Mouse (Mus musculus) left cerebral cortex, postnatal 36 days (tissue): ENCODE measurements around the gene Ift20. TPM values are rescaled to one million over a fixed set of nuclear protein-coding genes. Genes with fewer than 3 reads are reported as not detected.
"Not testable (repeated sequence)": the region's sequence is repeated elsewhere in the genome, so short reads cannot be mapped to it uniquely, and the experiment has no call there.

Source experiments
- DNase-seq, 2 experiments: peaks; one replicate each; pipeline ENCODE4 v3.0.0; 2021 to 2022; ENCODE audit warnings: low spot score in 2 of 2, mixed read lengths in 1 of 2
- intact Hi-C: fragments of 180-260 bp; cut with DNase I; formaldehyde crosslinking; loops from one replicate; pipeline ENCODE4 v1.15.1; 2025
- total RNA-seq, 2 experiments: library from RNA; stranded (reverse); gene quantifications; 2 replicates each; pipeline ENCODE4 v1.2.3; 2021

Gene Ift20
- total RNA-seq, 2 experiments from 2014 or later: 85.7 to 93.9 TPM

DNA sequence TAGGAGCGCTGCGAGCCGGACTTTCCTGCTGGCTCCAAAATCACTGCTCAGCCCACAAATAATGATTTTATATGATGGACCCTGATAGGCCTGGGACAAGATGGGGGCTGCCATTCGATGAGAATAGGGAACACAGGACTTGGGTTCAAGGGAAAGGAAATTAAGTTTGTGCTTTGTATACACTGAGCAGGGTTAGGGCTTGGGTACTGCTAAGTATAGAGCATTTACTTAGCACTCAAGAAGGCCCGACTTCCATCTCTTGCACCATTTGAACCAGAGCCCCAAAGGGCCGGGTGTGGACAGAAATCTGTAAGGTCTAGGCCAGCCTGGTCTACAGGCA lies 14.9 kb downstream of the Ift20 start:
- intact Hi-C loops: loop anchor here (5.0 kb wide), 1 partner anchor 276 kb away; the partner anchor contains the start of gene Lyrm9
- no peak for DNase-seq

DNA sequence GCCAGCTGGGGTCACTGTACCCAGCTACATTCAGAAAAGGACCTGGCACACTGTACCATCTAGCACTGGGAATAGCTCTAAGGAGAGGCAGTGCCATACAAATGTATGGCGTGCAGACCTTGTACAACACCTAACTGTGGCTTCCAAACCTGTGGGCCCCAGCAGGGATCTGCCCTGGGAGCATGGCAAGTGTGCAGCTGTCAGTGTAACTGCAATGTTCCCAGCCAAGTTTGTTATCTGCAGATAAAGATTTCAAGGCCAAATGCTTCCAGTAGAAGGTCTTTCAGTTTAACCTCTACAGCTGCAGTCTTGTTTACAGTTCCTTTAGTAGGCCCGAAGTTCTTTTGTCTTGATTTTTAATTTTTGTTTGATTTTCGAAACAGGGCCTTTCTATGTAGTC lies 19.5 kb downstream of the Ift20 start:
- intact Hi-C loops: no loop called here
- no peak for DNase-seq

DNA sequence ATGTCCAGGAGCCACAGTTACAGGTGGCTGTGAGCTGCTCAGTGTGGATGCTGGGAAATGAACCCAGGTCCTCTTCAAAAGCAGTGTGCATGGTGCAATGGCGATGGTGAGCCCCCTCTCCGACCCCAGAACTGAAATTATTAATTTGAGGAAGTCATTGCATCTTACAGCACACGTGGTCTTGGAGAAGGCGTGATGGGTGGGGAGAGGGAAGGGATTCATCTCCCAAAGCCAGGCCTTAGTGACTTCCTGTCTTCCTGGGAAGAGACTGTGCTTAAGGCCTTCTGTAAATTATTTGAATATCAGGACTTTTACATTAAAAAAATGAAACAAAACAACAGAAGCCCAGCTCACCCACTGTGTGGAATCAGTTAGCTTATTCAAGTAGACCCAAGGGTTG lies 19.9 kb downstream of the Ift20 start:
- DNase-seq: no peak
- intact Hi-C loops: no loop called here

DNA sequence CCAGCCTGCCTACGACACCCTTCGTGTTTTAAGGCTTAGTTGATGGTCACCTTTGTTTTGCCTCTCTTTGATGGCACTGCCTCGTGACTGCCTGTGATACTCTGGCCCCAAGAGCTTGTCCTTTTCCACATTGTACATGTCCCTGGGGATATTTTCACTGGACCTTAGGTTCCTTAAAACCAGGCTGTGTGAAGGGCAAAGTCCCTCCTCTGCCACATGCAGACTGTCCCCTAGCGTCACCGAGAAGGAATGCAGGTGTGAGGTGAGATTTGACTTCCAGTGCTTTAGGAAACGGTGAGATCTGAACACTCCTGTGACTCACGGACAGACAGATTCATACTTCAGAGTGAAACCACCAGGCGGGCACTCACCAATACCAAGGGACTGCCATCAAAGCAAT lies 21.1 kb downstream of the Ift20 start:
- intact Hi-C loops: no loop called here
- no peak for DNase-seq

GRCm38 (mm10) chr11:78560447-78560846 lies 24.3 kb downstream of the Ift20 start:
- intact Hi-C loops: no loop called here
- peak; percentile 53 to 62 for DNase-seq

DNA sequence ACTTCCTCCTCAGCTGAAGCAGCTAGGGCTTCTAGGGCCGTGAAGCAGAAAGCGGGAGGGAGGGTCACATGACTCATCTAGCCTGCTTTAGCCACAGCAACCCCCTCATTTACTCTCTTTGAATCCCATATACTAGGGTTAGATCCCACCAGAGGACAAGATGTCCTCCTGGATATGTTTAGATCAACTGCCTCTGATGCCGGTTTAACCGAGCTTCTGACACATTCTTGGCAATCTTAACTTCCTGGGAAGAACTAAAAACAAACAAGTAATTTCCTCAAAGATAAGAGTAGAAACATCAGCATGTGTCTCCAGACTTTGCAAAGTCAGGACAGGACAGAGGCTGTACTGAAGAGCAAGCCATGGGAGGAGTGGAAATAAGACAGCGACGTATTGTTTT lies 30.6 kb downstream of the Ift20 start:
- no peak for DNase-seq
- intact Hi-C loops: no loop called here

DNA sequence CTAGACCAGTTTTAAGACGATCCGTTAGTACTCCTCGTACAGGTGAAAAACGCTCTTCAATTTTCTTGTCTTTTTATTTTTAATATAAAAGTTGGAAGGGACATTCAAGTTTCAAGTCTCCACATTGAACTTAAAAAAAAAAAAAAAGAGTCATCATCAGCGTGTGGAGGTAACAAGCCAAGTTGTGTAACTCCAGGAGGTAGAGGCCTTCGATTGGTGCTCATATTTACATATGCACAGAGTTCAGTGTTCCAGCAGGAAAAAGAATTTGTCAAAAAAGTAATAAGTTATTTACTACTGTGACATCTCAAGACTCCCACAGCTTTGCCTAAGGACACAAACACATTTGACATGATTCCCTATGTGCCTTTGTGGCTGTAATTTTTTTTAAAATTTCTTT lies 31.5 kb downstream of the Ift20 start:
- no peak for DNase-seq
- intact Hi-C loops: no loop called here

DNA sequence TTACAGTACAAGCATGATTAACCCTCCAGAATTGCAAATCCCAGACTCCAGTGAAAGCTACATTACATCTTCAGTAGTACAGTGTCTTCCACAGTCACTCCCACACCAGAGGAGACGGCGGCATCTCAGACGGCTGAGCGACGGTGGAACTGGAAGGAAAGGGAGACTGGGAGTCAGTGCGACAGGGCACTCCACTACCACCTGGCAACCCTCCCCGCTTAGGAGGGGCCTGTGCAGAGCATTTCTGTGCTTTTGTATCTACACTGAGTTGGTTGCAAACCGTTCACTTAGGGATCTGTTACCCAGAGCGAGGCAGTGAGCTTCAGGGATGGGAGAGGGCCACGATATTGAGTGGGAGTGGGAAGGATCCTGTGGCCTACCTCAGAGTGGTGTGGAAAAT lies 32.7 kb downstream of the Ift20 start:
- no peak for DNase-seq
- intact Hi-C loops: no loop called here

DNA sequence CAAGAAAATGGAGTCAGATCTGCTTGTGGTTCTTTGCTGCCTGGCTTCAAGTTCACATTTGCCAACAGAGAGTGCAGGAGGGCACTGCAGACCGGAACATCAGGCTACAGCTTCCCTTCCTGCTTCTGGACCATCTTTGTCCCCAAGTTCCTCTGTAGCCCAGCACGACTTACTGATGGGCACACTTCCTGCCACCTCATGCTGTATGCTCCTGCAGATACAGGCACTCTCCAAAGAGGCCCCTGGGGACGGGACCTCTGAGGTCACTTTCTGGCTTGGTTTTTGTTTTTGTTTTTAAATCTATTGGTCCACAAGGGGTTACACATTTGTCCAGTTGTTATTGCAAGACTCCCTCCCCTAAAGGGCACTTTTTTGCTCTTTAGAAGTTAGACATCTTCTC lies 33.6 kb downstream of the Ift20 start:
- intact Hi-C loops: no loop called here
- DNase-seq: no peak

DNA sequence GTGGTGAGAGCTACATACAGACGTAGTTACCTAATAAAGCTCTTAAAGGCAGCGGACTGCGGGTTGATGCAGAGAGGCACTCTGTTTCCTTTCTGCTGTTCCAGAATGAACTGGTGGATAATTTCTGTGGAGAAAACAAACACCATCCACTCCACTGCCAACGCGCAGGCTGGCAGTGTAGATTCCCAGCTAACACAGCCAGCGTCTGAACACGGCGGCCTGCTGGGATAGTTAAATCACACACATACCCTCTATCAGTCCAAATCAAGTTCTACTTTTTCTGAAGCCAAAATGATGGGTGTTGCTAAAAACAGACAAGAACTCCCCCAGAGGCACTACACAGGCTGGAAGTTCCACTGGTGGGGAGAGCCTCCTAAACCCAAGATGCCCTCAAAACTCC lies 35.3 kb downstream of the Ift20 start:
- intact Hi-C loops: no loop called here
- peak in 1 of 2 experiments; percentile 47 for DNase-seq

- no peak for DNase-seq
- intact Hi-C loops: no loop called here
These were observed 35.7 kb downstream of the Ift20 start for GRCm38 (mm10) chr11:78571854-78572253.

- DNase-seq, intact Hi-C loops: not testable (repeated sequence)
These were observed 37.9 kb downstream of the Ift20 start for GRCm38 (mm10) chr11:78574031-78574430.

GRCm38 (mm10) chr11:78574536-78574935 lies 38.4 kb downstream of the Ift20 start:
- intact Hi-C loops: no loop called here

GRCm38 (mm10) chr11:78574975-78575374 lies 38.8 kb downstream of the Ift20 start:
- intact Hi-C loops: no loop called here
- DNase-seq: no peak

More at GRCm38 (mm10) chr11:78574536-78574935, 38.4 kb downstream of the Ift20 start:
- DNase-seq: no peak

- intact Hi-C loops: no loop called here
- no peak for DNase-seq
These were observed 46.7 kb downstream of the Ift20 start for GRCm38 (mm10) chr11:78582848-78583247.

DNA sequence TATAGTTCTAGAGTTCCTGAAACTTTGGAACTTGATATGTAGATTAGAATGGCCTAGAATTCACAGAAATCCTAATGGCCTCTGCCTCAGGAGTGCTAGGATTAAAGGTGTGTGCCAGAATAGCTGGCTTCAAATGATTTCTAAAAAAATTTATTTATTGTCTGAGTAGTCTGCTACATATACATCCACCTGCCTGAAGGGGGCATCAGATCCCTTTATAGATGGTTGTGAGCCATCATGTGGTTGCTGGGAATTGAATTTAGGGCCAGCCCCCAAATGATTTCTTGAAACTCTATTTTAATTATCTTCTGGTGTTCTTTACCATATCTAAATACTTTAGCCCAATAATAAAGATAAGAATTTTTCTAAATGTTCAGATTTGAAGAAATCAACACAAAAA lies 49.9 kb downstream of the Ift20 start:
- no peak for DNase-seq
- intact Hi-C loops: no loop called here

- DNase-seq, intact Hi-C loops: not testable (repeated sequence)
These were observed 51.5 kb downstream of the Ift20 start for GRCm38 (mm10) chr11:78587677-78588076.

Other genes with a start within 250 kb of the Ift20 start
- 10 to 100 TPM; 11.3 to 25.5 TPM for gene BC030499, start 245.5 kb upstream of the Ift20 start, total RNA-seq
- gene Spag5, start 234.8 kb upstream of the Ift20 start, total RNA-seq: 10 to 100 TPM in 1 of 2 experiments, 1 to 10 TPM in 1; 7.3 to 13.8 TPM
- gene Aldoc, start 213.4 kb upstream of the Ift20 start, total RNA-seq: 100 to 1,000 TPM; 746 to 852 TPM
- gene Pigs, start 207.9 kb upstream of the Ift20 start, total RNA-seq: 10 to 100 TPM; 64.4 to 68.5 TPM
- 10 to 100 TPM; 30.6 to 31.3 TPM for gene Unc119, start 192.9 kb upstream of the Ift20 start, total RNA-seq
- not detected for gene Foxn1, start 149.8 kb upstream of the Ift20 start, total RNA-seq
- not detected for gene Slc13a2, start 114.1 kb upstream of the Ift20 start, total RNA-seq
- 10 to 100 TPM in 1 of 2 experiments, 1 to 10 TPM in 1; 9.4 to 11.7 TPM for gene Slc46a1, start 70.7 kb upstream of the Ift20 start, total RNA-seq
- gene Sarm1, start 38.6 kb upstream of the Ift20 start, total RNA-seq: 10 to 100 TPM; 33.7 to 34.1 TPM
- gene Vtn, start 37.3 kb upstream of the Ift20 start, total RNA-seq: 10 to 100 TPM; 65.9 to 80.3 TPM
- 1 to 10 TPM in 1 of 2 experiments, under 1 TPM in 1; 0.50 to 2.1 TPM for gene Sebox, start 32.9 kb upstream of the Ift20 start, total RNA-seq
- gene Tmem199, start 24.2 kb upstream of the Ift20 start, total RNA-seq: 10 to 100 TPM; 38.0 to 44.6 TPM
- gene Poldip2, start 24.2 kb upstream of the Ift20 start, total RNA-seq: 100 to 1,000 TPM; 116 to 117 TPM
- 10 to 100 TPM; 35.6 to 39.2 TPM for gene Tnfaip1, start within 50 bp of the Ift20 start, total RNA-seq
- gene Tmem97, start 14.4 kb downstream of the Ift20 start, total RNA-seq: 10 to 100 TPM; 17.0 to 25.7 TPM
- 100 to 1,000 TPM; 105 to 114 TPM for gene Nlk, start 161.0 kb downstream of the Ift20 start, total RNA-seq
- gene Ccnq, start 215.4 kb downstream of the Ift20 start, total RNA-seq: 10 to 100 TPM; 15.9 to 16.8 TPM